Mouse (Mus musculus): ENCODE measurements around the gene Ifna15. TPM values are rescaled to one million over a fixed set of nuclear protein-coding genes. Genes with fewer than 3 reads are reported as not detected.

Ifna15 gene
- not detected in 2 replicates for polyA plus RNA-seq (2012; rRNA removed; ENCODE audit: low replicate concordance)

DNA sequence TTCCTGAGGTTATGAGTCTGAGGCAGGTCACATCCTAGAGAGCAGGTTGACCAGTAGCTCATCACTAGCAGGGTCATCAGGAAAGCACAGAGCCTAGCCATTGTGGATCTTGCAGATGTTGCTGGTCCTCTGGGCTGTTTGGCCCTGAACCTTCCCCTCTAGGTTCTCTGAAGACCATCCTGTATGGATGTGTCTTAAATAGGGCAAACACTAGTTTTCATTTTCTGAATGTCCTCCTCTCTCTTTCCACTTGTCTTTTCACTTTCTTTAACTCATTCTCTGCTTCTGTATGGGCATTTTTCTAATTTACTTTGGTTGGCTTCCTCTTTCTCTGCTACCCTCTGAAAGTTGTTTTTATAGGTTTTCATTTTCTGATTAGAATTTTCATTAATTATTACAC lies at the start of gene Ifna15:
Ifna15 (minus strand) TSS at position 101 of the 400 bp plus-strand sequence.

DNA sequence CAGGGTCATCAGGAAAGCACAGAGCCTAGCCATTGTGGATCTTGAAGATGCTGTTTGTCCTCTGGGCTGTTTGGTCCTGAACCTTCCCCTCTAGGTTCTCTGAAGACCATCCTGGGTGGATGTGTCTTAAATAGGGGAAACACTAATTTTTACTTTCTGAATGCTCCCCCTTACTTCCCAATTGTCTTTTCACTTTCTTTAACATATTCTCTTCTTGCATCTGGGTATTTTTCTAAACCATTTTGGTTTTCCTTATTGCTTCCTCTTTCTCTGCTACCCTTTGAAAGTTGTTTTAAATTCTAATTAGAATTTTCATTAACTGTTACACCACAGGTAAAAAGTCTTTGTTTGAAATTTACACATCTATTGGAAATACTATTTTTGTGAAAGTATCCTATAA lies 45.2 kb upstream of the Ifna15 start, which contains the start of gene Ifna12:
Ifna12 (minus strand) TSS at position 101 of the 400 bp plus-strand sequence.

DNA sequence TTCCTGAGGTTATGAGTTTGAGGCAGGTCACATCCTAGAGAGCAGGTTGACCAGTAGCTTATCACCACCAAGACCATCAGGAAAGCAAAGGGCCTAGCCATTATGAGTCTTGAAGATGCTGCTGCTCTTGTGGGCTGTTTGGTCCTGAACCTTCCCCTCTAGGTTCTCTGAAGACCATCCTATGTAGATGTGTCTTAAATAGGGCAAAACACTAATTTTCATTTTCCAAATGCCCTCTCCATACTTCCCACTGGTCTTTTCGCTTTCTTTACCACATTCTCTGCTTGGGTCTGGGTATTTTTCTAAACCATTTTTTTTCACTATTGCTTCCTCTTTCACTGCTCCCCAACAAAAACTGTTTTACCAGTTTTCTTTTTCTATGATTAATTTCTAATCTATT lies 34.2 kb upstream of the Ifna15 start, which contains the start of gene Ifna9:
Ifna9 (minus strand) TSS at position 101 of the 400 bp plus-strand sequence.

DNA sequence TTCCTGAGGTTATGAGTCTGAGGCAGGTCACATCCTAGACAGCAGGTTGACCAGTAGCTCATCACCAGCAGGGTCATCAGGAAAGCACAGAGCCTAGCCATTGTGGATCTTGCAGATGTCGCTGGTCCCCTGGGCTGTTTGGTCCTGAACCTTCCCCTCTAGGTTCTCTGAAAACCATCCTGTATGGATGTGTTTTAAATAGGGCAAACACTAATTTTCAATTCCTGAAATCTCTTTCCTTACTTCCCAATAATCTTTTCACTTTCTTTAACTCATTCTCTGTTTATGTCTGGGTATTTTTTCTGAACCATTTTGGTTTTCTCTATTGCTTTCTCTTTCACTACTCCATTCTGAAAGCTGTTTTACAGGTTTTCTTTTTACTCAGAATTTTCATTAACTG lies 13.7 kb upstream of the Ifna15 start, which contains the start of gene Ifna14:
Ifna14 (minus strand) TSS at position 101 of the 400 bp plus-strand sequence.

DNA sequence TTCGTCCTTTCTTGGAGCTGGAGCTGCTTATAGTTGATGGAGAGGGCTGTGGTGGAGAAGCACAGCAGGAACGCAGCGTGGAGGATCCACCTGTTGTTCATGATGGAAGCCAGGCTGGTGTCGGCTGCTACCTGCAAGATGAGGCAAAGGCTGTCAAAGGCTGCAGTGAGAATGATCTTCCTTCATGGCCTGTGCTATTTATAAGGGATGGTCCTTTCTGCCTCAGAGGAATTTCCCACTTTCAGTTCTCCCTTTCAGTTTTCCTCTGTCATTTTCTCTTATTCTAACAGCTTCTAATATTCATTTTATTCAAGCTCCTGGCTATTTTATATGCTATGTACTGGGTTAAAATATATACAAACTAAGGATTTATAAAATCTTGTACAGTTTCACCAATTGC lies 35.4 kb downstream of the Ifna15 start, which contains the start of gene Ifnb1:
Ifnb1 (minus strand) TSS at position 101 of the 400 bp plus-strand sequence.

Other genes starting within 250 kb of the Ifna15 start
- 0.18 and 0.39 TPM in 2 replicates for gene Hacd4, start 119.3 kb downstream of the Ifna15 start, polyA plus RNA-seq (2012; rRNA removed; ENCODE audit: low replicate concordance)
- not detected in 2 replicates for gene Ifnb1, start 35.5 kb downstream of the Ifna15 start, polyA plus RNA-seq (2012; rRNA removed; ENCODE audit: low replicate concordance)
- gene Ifna14, start 13.6 kb upstream of the Ifna15 start, polyA plus RNA-seq (2012; rRNA removed; ENCODE audit: low replicate concordance), result not detected in 2 replicates
- not detected in 2 replicates for gene Ifna9, start 34.1 kb upstream of the Ifna15 start, polyA plus RNA-seq (2012; rRNA removed; ENCODE audit: low replicate concordance)
- gene Ifna12, start 45.1 kb upstream of the Ifna15 start, polyA plus RNA-seq (2012; rRNA removed; ENCODE audit: low replicate concordance), result not detected in 2 replicates
- not detected in 2 replicates for gene C87499, start 76.2 kb upstream of the Ifna15 start, polyA plus RNA-seq (2012; rRNA removed; ENCODE audit: low replicate concordance)
- not detected in 2 replicates for gene Ifna13, start 86.2 kb upstream of the Ifna15 start, polyA plus RNA-seq (2012; rRNA removed; ENCODE audit: low replicate concordance)
- not detected in 2 replicates for gene Ifna16, start 118.7 kb upstream of the Ifna15 start, polyA plus RNA-seq (2012; rRNA removed; ENCODE audit: low replicate concordance)
- gene Ifna2, start 125.7 kb upstream of the Ifna15 start, polyA plus RNA-seq (2012; rRNA removed; ENCODE audit: low replicate concordance), result not detected in 2 replicates
- not detected in 2 replicates for gene Ifnab, start 133.1 kb upstream of the Ifna15 start, polyA plus RNA-seq (2012; rRNA removed; ENCODE audit: low replicate concordance)
- gene Gm26566, start 163.6 kb upstream of the Ifna15 start, polyA plus RNA-seq (2012; rRNA removed; ENCODE audit: low replicate concordance), result 0.11 and 0.27 TPM in 2 replicates
- 5.4 and 7.9 TPM in 2 replicates for gene Klhl9, start 164.2 kb upstream of the Ifna15 start, polyA plus RNA-seq (2012; rRNA removed; ENCODE audit: low replicate concordance)
- not detected in 2 replicates for gene Gm13271, start 196.6 kb upstream of the Ifna15 start, polyA plus RNA-seq (2012; rRNA removed; ENCODE audit: low replicate concordance)
- gene Gm13283, start 201.9 kb upstream of the Ifna15 start, polyA plus RNA-seq (2012; rRNA removed; ENCODE audit: low replicate concordance), result not detected in 2 replicates
- not detected in 2 replicates for gene Gm13290, start 215.6 kb upstream of the Ifna15 start, polyA plus RNA-seq (2012; rRNA removed; ENCODE audit: low replicate concordance)
- gene Gm13289, start 218.7 kb upstream of the Ifna15 start, polyA plus RNA-seq (2012; rRNA removed; ENCODE audit: low replicate concordance), result not detected in 2 replicates
- not detected in 2 replicates for gene Gm13272, start 221.6 kb upstream of the Ifna15 start, polyA plus RNA-seq (2012; rRNA removed; ENCODE audit: low replicate concordance)
- gene Ifnz, start 223.9 kb upstream of the Ifna15 start, polyA plus RNA-seq (2012; rRNA removed; ENCODE audit: low replicate concordance), result not detected in 2 replicates
- gene Gm13276, start 227.5 kb upstream of the Ifna15 start, polyA plus RNA-seq (2012; rRNA removed; ENCODE audit: low replicate concordance), result not detected in 2 replicates
- gene Gm13277, start 230.4 kb upstream of the Ifna15 start, polyA plus RNA-seq (2012; rRNA removed; ENCODE audit: low replicate concordance), result not detected in 2 replicates
- not detected in 2 replicates for gene Gm13278, start 233.3 kb upstream of the Ifna15 start, polyA plus RNA-seq (2012; rRNA removed; ENCODE audit: low replicate concordance)
- not detected in 2 replicates for gene Gm13275, start 236.2 kb upstream of the Ifna15 start, polyA plus RNA-seq (2012; rRNA removed; ENCODE audit: low replicate concordance)
- not detected in 2 replicates for gene Gm13279, start 239.2 kb upstream of the Ifna15 start, polyA plus RNA-seq (2012; rRNA removed; ENCODE audit: low replicate concordance)
- not detected in 2 replicates for gene Gm13285, start 241.4 kb upstream of the Ifna15 start, polyA plus RNA-seq (2012; rRNA removed; ENCODE audit: low replicate concordance)
- 0.49 TPM in 1 of 2 replicates, not detected in the other for gene Gm13287, start 245.0 kb upstream of the Ifna15 start, polyA plus RNA-seq (2012; rRNA removed; ENCODE audit: low replicate concordance)
- not detected in 2 replicates for gene Gm13288, start 247.3 kb upstream of the Ifna15 start, polyA plus RNA-seq (2012; rRNA removed; ENCODE audit: low replicate concordance)